Mouse (Mus musculus) myocyte (in vitro differentiated cells): ENCODE data around the gene Uqcr10. TPM values are rescaled to one million over a fixed set of nuclear protein-coding genes. Genes with fewer than 3 reads are reported as not detected.

ENCODE experiments used
- H3K27me3 ChIP-seq: one replicate; pipeline ENCODE4 v1.6.1; 2011; ENCODE audit not compliant: control insufficient read depth, insufficient read depth, insufficient read length
- H3K36me3 ChIP-seq: one replicate; pipeline ENCODE4 v1.6.1; 2011; ENCODE audit not compliant: control insufficient read depth, insufficient read depth
- H3K4me2 ChIP-seq: one replicate; pipeline ENCODE4 v1.6.1; 2011; ENCODE audit warnings: low read depth, control low read depth
- H3K4me3 ChIP-seq: one replicate; pipeline ENCODE4 v1.5.1; 2011; ENCODE audit warnings: mild to moderate bottlenecking, control low read depth, moderate library complexity
- H3K79me2 ChIP-seq: one replicate; pipeline ENCODE4 v1.6.1; 2011; ENCODE audit not compliant: control insufficient read depth, insufficient read depth
- H3ac ChIP-seq: one replicate; pipeline ENCODE4 v1.6.1; 2011; ENCODE audit not compliant: control insufficient read depth, insufficient read length
- CEBPB ChIP-seq: IDR thresholded peaks from 2 replicates; pipeline ENCODE4 v1.6.1; 2011; ENCODE audit warnings: mild to moderate bottlenecking, moderate library complexity; ENCODE audit not compliant: poor library complexity, insufficient read depth, severe bottlenecking
- E2F4 ChIP-seq: IDR thresholded peaks from one replicate; pipeline ENCODE4 v1.6.1; 2011; ENCODE audit warnings: mild to moderate bottlenecking, control low read depth, moderate library complexity; ENCODE audit not compliant: insufficient read depth
- MAX ChIP-seq: IDR thresholded peaks from one replicate; pipeline ENCODE4 v1.6.1; 2011; ENCODE audit warnings: low read depth, mild to moderate bottlenecking, control low read depth
- MYOD1 ChIP-seq, 3 experiments: IDR thresholded peaks; one replicate each; pipeline ENCODE4 v1.6.1; 2011; ENCODE audit warnings: control low read depth in 2 of 3, low read depth in 2 of 3, mild to moderate bottlenecking in 2 of 3, moderate library complexity in 1 of 3; ENCODE audit not compliant: insufficient read length in 2 of 3, control insufficient read depth in 1 of 3
- MYOG ChIP-seq, 3 experiments: IDR thresholded peaks; one replicate each; pipeline ENCODE4 v1.6.1; 2011; ENCODE audit warnings: control low read depth in 2 of 3, low read depth in 2 of 3, mild to moderate bottlenecking in 2 of 3; ENCODE audit not compliant: insufficient read length in 2 of 3, control insufficient read depth in 1 of 3, insufficient read depth in 1 of 3
- POLR2A ChIP-seq: IDR thresholded peaks from one replicate; pipeline ENCODE4 v1.6.1; 2011; ENCODE audit warnings: low read depth, mild to moderate bottlenecking, control low read depth, moderate library complexity; ENCODE audit not compliant: insufficient read length
- POLR2AphosphoS2 ChIP-seq: IDR thresholded peaks from one replicate; pipeline ENCODE4 v1.6.1; 2011; ENCODE audit warnings: low read depth, control low read depth; ENCODE audit not compliant: insufficient read length
- REST ChIP-seq: IDR thresholded peaks from one replicate; pipeline ENCODE4 v1.6.1; 2011; ENCODE audit warnings: mild to moderate bottlenecking, control low read depth, moderate library complexity; ENCODE audit not compliant: insufficient read depth, insufficient read length
- SRF ChIP-seq: IDR thresholded peaks from one replicate; pipeline ENCODE4 v1.6.1; 2011; ENCODE audit warnings: low read depth; ENCODE audit not compliant: control insufficient read depth, insufficient read length
- TCF12 ChIP-seq: IDR thresholded peaks from one replicate; pipeline ENCODE4 v1.6.1; 2011; ENCODE audit warnings: mild to moderate bottlenecking, control low read depth; ENCODE audit not compliant: poor library complexity, insufficient read depth, severe bottlenecking
- TCF3 ChIP-seq: IDR thresholded peaks from one replicate; pipeline ENCODE4 v1.6.1; 2011; ENCODE audit warnings: low read depth, control low read depth; ENCODE audit not compliant: insufficient read length
- USF1 ChIP-seq: IDR thresholded peaks from one replicate; pipeline ENCODE4 v1.6.1; 2011; ENCODE audit warnings: low read depth, mild to moderate bottlenecking, control low read depth, moderate library complexity
- polyA plus RNA-seq: library from polyadenylated mRNA; unstranded; fragments of >200 nt; fragmentation: generic; extraction: Trizol; gene quantifications from one replicate; pipeline ENCODE4 v1.2.1, GENCODE M21; 2012; ENCODE audit warnings: missing spikeins

Uqcr10 gene
- polyA plus RNA-seq, 1 experiment: 1,278 TPM

- no peak overlapping the region for H3K4me3 ChIP-seq
- no peaks in the 10 kb centered on the region for H3K36me3 ChIP-seq
- no peaks in the 10 kb centered on the region for H3K79me2 ChIP-seq
- H3K27me3 ChIP-seq: no peaks in the 10 kb centered on the region
- H3ac ChIP-seq: no peak overlapping the region
- H3K4me2 ChIP-seq: no peak overlapping the region
- TF ChIP-seq USF1 (no peak), E2F4 (no peak), TCF12 (no peak), MAX (no peak), REST (no peak), SRF (no peak), POLR2AphosphoS2 (no peak), POLR2A (no peak), CEBPB (no peak), MYOG (IDR thresholded peaks at IDR 0.05; ENCODE audit: control insufficient read depth in 1 of 3, insufficient read depth in 1 of 3, insufficient read length in 2 of 3, low read depth in 2 of 3) (no peak), TCF3 (no peak)
Measured at GRCm38 (mm10) chr11:4721728-4722127, 17.6 kb upstream of the Uqcr10 start.

DNA sequence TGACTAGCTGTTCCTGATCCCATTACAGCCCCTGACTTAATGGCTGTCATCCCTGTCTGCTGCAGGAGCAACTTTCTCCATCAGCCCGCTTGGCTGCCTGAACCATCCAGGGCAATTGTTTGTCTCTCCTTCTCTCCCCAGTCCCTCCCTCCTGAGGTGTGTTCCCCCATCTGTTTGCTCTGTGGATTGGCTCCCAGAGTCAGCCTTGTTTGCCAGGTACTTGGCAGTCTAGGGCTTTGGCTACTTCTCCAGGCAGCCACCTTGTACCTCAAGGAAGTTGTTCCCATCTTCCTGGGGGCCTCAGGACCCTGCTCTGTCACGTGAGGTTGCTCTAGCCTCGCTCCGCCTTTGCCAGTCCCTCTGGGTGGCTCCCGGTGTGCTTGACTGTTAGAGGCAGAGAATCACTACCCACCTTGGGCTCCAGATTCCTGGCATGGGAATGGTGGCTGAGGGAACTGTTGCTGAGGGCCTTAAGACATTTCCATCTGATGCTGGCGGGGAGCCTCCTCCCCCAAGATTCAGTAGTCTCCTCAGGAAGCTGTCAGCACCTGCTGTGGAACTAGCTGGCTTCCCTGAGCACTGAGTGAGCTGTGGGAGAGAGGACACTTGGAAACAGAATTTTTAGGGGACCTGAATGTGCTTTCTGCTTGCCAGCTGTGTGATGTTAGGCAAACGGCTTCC lies 16.9 kb upstream of the Uqcr10 start:
- Histone ChIP-seq H3K27me3 (no peaks in the 10 kb centered on the region), H3ac (no peak overlapping the region), H3K4me2 (no peak overlapping the region), H3K36me3 (no peaks in the 10 kb centered on the region), H3K4me3 (no peak overlapping the region), H3K79me2 (no peaks in the 10 kb centered on the region)
- TF ChIP-seq TCF3 (no peak), POLR2AphosphoS2 (no peak), USF1 (no peak), E2F4 (no peak), MAX (no peak), MYOD1 (IDR thresholded peaks at IDR 0.05; ENCODE audit: control insufficient read depth in 1 of 3, insufficient read length in 2 of 3, low read depth in 2 of 3) (no peak)

GRCm38 (mm10) chr11:4720393-4720792 lies 16.3 kb upstream of the Uqcr10 start:
- no peaks in the 10 kb centered on the region for H3K27me3 ChIP-seq
- H3K4me2 ChIP-seq: no peak overlapping the region
- H3K4me3 ChIP-seq: no peak overlapping the region
- H3ac ChIP-seq: no peak overlapping the region
- no peaks in the 10 kb centered on the region for H3K79me2 ChIP-seq
- no peaks in the 10 kb centered on the region for H3K36me3 ChIP-seq
- no peak for TF ChIP-seq POLR2A
- TF ChIP-seq TCF12: no peak
- TF ChIP-seq MYOD1 (IDR thresholded peaks at IDR 0.05; ENCODE audit: control insufficient read depth in 1 of 3, insufficient read length in 2 of 3, low read depth in 2 of 3): peak in 1 of 3 experiments; percentile 20
- TF ChIP-seq TCF3: no peak
- TF ChIP-seq SRF: no peak
- no peak for TF ChIP-seq MYOG (IDR thresholded peaks at IDR 0.05; ENCODE audit: control insufficient read depth in 1 of 3, insufficient read depth in 1 of 3, insufficient read length in 2 of 3, low read depth in 2 of 3)
- no peak for TF ChIP-seq MAX

GRCm38 (mm10) chr11:4719961-4720360 lies 15.8 kb upstream of the Uqcr10 start:
- Histone ChIP-seq H3ac (no peak overlapping the region), H3K27me3 (no peaks in the 10 kb centered on the region), H3K4me2 (no peak overlapping the region), H3K79me2 (no peaks in the 10 kb centered on the region), H3K4me3 (no peak overlapping the region), H3K36me3 (no peaks in the 10 kb centered on the region)
- TF ChIP-seq CEBPB: no peak
- TF ChIP-seq MYOD1 (IDR thresholded peaks at IDR 0.05; ENCODE audit: control insufficient read depth in 1 of 3, insufficient read length in 2 of 3, low read depth in 2 of 3): peak in 1 of 3 experiments; percentile 17
- TF ChIP-seq MAX: no peak
- TF ChIP-seq MYOG (IDR thresholded peaks at IDR 0.05; ENCODE audit: control insufficient read depth in 1 of 3, insufficient read depth in 1 of 3, insufficient read length in 2 of 3, low read depth in 2 of 3): no peak
- TF ChIP-seq TCF3: no peak

DNA sequence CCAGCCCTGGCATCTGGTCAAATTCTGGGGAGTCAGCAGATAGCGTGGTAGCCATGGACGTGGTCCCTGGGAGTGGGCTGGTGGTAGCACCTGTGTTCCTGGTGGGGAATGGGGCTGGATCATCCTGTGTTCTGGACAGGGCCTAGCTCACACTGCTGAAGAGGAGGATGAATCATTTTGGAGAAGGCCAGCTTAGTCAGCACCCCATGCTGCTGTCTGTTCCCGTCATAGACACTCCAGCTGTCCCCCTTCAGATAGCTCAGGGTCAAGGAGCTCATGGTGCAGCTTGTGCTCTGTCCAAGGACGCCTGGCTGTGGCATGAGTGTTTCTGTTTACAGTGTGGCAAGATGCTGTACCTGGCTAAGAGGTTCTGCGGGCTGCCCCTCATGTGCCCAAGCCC lies 14.4 kb upstream of the Uqcr10 start:
- Histone ChIP-seq H3K27me3 (no peaks in the 10 kb centered on the region), H3K36me3 (no peaks in the 10 kb centered on the region), H3K79me2 (no peaks in the 10 kb centered on the region), H3K4me2 (no peak overlapping the region), H3ac (no peak overlapping the region), H3K4me3 (no peak overlapping the region)
- TF ChIP-seq MYOG (IDR thresholded peaks at IDR 0.05; ENCODE audit: control insufficient read depth in 1 of 3, insufficient read depth in 1 of 3, insufficient read length in 2 of 3, low read depth in 2 of 3): peak; percentile 38 to 78 (median 77)
- no peak for TF ChIP-seq E2F4
- peak; percentile 42 to 84 (median 74) for TF ChIP-seq MYOD1 (IDR thresholded peaks at IDR 0.05; ENCODE audit: control insufficient read depth in 1 of 3, insufficient read length in 2 of 3, low read depth in 2 of 3)
